Mouse (Mus musculus): ENCODE data around the gene Abcc2.

- TF ChIP-seq CTCF (IDR thresholded peaks at IDR 0.05; ENCODE audit: extremely low read depth, insufficient read length, insufficient replicate concordance, low read depth, low read length) (no peak), POLR2A (IDR thresholded peaks at IDR 0.05; ENCODE audit: low read depth, low read length) (no peak)
These were observed 13.5 kb downstream of the Abcc2 start for GRCm38 (mm10) chr19:43795511-43795910.

Measured in small intestine, adult 2 months (tissue).